Mouse (Mus musculus) hematopoietic stem cell, adult 5-6 weeks (primary cell): ENCODE data around the gene Rps10. TPM values are rescaled to one million over a fixed set of nuclear protein-coding genes. Genes with fewer than 3 reads are reported as not detected.

ENCODE experiments used
- ATAC-seq, 2 experiments: fragments of 125-278 bp in 1 of 2; replicated peaks in 1 of 2; 2 replicates each; pipeline ENCODE4 v1.8.0; 2016 to 2017; ENCODE audit warnings: inconsistent platforms in 2 of 2, mild to moderate bottlenecking in 2 of 2, moderate number of reproducible peaks in 2 of 2, low read depth in 1 of 2, moderate TSS enrichment in 1 of 2; ENCODE audit not compliant: low FRiP score in 2 of 2, poor library complexity in 2 of 2, severe bottlenecking in 2 of 2, insufficient read depth in 1 of 2, low TSS enrichment in 1 of 2
- total RNA-seq: library from RNA; stranded (forward); fragments of 172-1452, 232-1000 nt; gene quantifications from 2 replicates; pipeline ENCODE4 v1.2.3, GENCODE M21; 2017

The Rps10 gene
- total RNA-seq: 2,185 and 3,551 TPM in 2 replicates

DNA sequence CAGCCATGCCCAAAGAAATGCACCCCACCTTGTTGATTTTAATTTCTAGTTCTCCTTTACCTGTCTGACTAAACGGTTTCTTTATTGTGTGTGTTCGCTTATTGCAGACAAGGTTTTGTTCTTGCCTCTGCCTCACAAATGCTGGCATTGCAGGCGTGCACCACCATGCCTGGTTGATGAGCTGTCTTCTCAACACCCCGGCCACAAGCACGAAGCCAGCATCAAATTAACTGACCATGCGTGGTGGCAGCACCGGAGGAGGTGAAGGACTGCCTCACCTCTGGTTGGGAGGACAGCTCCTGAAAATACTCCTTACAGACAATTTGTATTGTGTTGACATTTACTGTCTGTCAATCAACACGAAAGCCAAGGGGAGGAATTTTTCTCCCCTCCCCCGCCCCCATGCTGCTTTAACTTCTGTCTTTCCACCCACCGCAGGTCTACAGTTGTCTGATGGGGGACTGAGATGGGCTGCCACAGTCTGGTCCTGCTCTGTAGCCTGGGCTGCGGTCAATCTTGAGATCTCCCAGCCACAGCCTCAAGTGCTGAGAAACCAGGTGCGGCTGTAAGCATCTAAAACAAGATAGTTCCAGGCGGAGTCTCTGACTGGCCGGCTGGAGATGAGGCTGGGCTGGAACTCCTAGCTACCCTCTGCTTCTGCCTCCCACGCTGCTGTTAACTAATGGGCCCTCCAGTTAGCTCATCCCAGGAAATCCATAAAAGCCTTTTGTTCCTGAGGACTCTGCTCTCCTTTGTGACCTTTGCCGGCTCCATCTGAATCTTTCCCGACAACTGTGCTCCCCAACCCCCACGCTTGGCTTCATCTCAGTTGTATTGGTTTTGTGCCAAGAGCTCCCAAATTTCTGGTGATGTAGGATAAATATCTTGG is at the start of gene Rps10:
TSS of gene Rps10 (minus strand) at position 538 of the 889 bp plus-strand sequence.
- no peak for ATAC-seq

GRCm38 (mm10) chr17:27685550-27685913 is 49.1 kb upstream of the Rps10 start:
- ATAC-seq: no peak

DNA sequence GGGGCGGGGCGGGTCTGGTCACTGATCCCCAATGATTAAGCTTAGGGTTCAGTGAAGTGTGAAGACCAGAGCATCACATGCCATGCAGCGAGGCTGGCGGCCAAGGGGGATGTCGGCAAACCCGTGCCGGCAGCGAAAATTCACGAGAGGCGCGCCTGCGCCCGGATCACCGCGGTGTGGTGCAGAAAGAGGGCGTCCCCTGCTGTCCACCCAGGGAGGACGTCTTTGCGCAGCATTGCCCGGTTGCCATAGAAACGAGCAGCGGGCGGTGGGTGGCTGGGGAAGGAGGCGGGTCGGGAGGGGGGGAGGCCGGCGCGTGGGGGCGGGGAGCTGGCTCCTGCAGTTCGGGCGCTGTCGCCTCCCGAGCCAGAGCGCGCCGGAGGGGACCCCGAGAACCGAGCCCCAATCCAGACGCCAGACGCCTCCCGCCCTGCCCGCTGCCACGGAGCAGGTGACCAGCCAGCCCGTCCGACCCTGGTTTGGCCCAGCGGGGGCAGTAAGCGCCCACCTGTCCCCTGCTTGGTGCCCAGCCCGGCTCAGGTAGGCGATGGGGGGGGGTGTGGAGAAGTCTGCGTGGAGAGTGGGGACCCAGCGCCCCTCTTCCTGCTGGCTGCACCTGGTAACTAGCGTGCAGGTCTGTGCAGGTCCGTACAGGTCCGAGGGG is 48.5 kb upstream of the Rps10 start:
- ATAC-seq: peak in 1 of 2 experiments; percentile 50; a peak in 2 of 4 replicates

DNA sequence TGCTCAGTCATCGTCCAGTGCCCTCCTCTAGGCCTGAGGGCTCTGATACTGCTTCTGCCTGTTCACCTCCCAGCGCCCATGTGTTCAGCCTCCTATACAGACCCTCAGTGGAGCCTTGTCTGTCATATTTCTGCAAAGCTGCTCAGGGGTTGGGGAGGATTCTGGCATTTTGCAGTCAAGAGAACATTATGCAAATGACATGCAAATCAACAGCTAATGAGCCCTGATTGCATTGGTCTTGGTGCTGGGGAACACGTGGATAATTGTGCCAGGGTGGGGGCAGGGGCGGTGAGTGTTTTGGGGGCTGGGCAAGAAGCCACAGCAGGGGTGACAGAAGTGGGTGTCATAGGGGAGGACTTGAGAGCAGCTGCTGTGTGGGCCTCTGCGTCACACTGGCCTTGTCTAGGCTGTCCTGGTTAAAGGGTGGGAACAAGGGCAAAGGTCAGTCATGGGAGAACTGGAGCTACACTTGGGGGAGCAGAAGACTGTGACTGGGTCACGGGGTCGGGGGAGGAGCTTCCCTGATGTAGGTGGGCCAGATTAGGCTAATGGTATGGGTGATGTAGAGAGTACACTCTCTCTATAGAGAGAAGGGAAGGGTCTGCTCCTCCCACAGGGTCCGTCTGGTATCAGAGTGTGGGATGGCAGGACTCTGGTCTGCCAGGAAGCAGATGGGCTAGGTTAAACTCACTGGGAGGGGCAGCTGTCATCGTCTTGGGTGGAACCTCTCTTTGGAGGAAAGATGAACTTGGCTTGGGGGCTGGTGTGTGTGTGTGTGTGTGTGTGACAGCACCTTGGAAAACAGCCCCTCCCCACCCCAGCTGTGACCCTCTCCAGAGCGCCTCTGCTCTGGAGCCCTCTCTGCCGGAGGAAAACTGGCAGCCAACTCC is 42.7 kb upstream of the Rps10 start:
- no peak for ATAC-seq

- no peak for ATAC-seq
These were observed 41.3 kb upstream of the Rps10 start for GRCm38 (mm10) chr17:27677756-27678155.

- no peak for ATAC-seq
These were observed 39.8 kb upstream of the Rps10 start for GRCm38 (mm10) chr17:27676270-27676669.

DNA sequence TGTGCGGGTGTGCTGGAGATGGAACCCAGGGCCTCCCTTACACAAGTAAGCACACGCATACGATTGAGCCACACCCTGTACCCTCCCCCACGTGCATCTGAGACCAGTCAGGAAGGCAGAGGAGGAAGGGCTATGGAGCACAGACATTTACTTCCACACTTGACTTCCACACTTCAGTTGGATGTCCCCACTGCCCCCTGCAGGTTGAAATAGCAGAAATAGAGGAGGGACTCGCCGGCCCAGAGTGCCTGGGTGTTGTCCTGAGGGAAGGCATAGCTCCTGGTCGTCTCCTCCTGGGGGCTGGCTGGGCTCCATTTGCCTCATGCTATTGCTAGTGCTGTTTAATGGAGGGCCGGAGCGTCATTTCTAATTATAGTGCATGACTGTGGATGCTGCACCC is 39.0 kb upstream of the Rps10 start:
- ATAC-seq: peak in 1 of 2 experiments; percentile 17; a peak in 1 of 4 replicates

- ATAC-seq: no peak
These were observed 37.5 kb upstream of the Rps10 start for GRCm38 (mm10) chr17:27673945-27674344.

DNA sequence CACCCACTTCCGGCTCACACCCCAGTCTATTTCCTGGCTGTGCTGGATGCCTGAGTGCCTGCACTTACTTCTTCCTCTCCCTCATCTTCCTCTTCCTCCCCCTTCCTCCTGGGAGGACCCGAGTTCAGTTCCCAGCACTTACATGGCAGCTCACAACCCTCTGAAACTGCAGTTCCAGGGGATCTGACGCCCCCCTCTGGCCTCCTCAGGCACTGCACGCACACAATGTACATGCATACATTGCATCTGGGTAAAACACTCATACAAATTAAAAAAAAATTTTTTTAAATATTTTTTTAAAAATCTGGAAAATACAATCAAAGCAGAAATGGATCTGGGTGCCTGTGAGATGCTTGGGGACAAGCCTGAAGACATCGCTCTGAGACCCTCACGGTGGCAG is 35.3 kb upstream of the Rps10 start:
- ATAC-seq: no peak

DNA sequence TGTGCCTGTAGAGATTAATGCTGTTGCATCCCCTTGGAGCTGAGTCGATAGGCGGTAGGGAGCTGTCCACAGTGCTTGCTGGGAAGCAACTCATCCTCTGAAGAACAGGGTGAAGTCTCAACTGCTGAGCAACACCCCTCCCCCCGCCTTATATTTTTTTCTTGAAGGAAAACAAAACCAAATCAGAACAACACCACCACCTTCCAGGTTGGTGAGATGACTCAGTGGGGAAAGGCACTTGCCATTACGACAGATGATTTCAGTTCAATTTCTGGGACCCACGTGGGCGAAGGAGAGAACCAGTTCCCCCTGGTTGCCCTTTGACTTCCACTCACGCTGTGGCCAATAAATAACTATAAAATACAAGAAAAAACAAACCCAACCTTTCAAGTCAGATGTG is 22.3 kb upstream of the Rps10 start:
- no peak for ATAC-seq

DNA sequence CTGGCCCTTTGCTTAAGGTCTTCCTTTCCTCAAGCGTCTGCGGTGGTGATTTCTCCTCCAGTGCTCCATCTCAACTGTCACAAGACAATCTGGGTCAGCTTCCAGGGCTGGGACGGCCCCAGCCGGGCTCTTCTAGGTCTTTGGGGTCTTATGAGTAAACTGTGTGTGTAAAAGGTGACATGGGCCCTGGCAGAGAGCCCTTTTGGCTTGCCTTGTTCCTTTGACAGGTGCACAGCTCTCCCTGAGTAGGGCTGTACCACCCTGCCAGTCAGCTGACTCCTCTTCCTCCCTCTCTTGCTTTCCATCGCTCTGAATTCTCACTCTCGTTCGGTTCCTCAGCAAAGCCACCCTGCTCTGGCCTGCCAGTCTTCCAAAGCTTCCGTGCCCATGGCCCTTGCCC is 20.7 kb upstream of the Rps10 start:
- no peak for ATAC-seq

DNA sequence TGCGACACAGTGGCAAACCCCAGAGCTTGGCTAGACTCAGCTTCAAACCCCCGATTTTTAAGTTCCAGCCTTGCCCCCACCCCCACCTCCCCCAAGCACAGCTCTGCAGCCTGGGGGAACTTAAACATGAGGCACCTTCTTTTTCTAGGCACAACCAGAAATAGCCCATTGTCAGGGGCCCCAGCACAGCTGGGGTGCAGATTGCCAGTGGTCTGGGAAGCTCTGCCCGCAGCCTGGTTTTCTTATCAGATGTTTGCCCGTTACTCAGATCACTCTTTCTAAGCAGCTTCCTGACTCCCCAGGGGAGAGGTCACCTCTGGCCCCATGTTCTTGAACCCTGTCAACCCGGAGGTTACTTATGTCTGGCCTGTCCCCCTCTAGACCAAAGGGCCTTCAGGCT is 19.9 kb upstream of the Rps10 start:
- no peak for ATAC-seq

- peak in 1 of 2 experiments; percentile 34; a peak in 1 of 4 replicates for ATAC-seq
These were observed 19.5 kb upstream of the Rps10 start for GRCm38 (mm10) chr17:27656011-27656399.

GRCm38 (mm10) chr17:27655089-27656010 is 18.9 kb upstream of the Rps10 start, which contains the start of gene Pacsin1:
TSS of gene Pacsin1 (plus strand) at chr17:27655509.
- peak in 1 of 2 experiments; percentile 43; a peak in 2 of 4 replicates for ATAC-seq

DNA sequence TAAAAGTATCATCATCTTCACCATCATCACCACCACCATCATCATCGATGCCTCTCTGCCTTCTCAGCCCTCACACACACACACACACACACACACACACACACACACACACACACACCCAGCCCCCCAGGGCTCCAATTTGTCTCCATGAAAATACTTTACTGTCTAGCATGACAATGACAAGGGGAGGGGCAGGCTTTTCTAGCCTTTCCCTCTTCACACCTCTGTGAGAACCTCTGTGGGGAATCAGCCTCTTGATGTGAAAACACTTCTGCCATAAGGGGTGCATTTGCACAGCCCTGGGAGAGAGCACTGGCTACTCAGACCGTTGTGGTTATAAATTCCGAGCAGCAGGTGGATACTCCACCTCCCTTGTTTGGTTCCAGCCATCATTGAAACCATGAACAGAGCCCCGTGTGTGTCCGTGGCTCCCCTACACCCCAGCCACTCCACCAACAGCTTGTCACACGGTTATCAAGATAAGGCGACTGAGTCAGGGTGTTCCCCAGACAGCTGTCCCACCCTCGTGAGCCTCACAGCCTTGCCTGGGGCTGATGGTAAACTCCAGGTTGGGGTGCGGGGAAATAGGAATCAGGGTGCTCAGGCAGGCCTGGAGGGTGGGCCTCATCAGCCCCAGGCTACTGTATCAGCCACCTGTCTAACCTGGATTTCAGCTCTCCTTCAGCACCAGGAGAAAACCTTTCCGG is 16.9 kb upstream of the Rps10 start:
- ATAC-seq: no peak
